Mouse (Mus musculus) liver, postnatal 0 days (tissue): Measurements from ENCODE around the gene Capn13. TPM values are rescaled to one million over a fixed set of nuclear protein-coding genes. Genes with fewer than 3 reads are reported as not detected.

ENCODE experiments used
- ATAC-seq: fragments of 200-750 bp; cut with Nextera tagmentation; 2 replicates; pipeline ENCODE4 v1.8.0; 2017; ENCODE audit warnings: mild to moderate bottlenecking, moderate library complexity
- DNase-seq: peaks from one replicate; pipeline ENCODE4 v3.0.0-alpha.2; 2016
- H3K27ac ChIP-seq: fragments of 300-500 bp; sonication (generic); 2 replicates; pipeline ENCODE4 v1.5.1; 2014; ENCODE audit warnings: antibody characterized with exemption, moderate library complexity, mild to moderate bottlenecking, low read depth
- H3K27me3 ChIP-seq: fragments of 300-500 bp; sonication (generic); 2 replicates; pipeline ENCODE4 v1.6.1; 2014; ENCODE audit warnings: low read length, control low read depth, mixed read lengths; ENCODE audit not compliant: insufficient read depth
- H3K36me3 ChIP-seq: fragments of 300-500 bp; sonication (generic); replicated peaks from 2 replicates; pipeline ENCODE4 v1.6.1; 2014; ENCODE audit warnings: mild to moderate bottlenecking, control low read depth, low read length, moderate library complexity, mixed read lengths; ENCODE audit not compliant: insufficient read depth
- H3K4me1 ChIP-seq: fragments of 300-500 bp; sonication (generic); 2 replicates; pipeline ENCODE4 v1.6.1; 2014; ENCODE audit warnings: antibody characterized with exemption, mild to moderate bottlenecking, control low read depth; ENCODE audit not compliant: insufficient read depth
- H3K4me2 ChIP-seq: fragments of 300-500 bp; sonication (generic); 2 replicates; pipeline ENCODE4 v1.6.1; 2014; ENCODE audit warnings: low read depth, mild to moderate bottlenecking, low read length, moderate library complexity, mixed read lengths
- H3K4me3 ChIP-seq: fragments of 300-500 bp; sonication (generic); 2 replicates; pipeline ENCODE4 v1.5.1; 2014; ENCODE audit warnings: low read depth, low read length
- H3K9ac ChIP-seq: fragments of 300-500 bp; sonication (generic); replicated peaks from 2 replicates; pipeline ENCODE4 v1.6.1; 2014; ENCODE audit warnings: mild to moderate bottlenecking, moderate library complexity
- H3K9me3 ChIP-seq: fragments of 300-500 bp; sonication (generic); 2 replicates; pipeline ENCODE4 v1.6.1; 2016; ENCODE audit warnings: mild to moderate bottlenecking, control low read depth, low read length, mixed read lengths
- CTCF ChIP-seq: sonication (generic); IDR thresholded peaks from 2 replicates; pipeline ENCODE4 v1.5.1; 2016; ENCODE audit warnings: antibody characterized with exemption, low read depth
- EP300 ChIP-seq: IDR thresholded peaks from 2 replicates; pipeline ENCODE4 v1.6.1; 2016; ENCODE audit warnings: antibody characterized with exemption, low read depth, mild to moderate bottlenecking
- WGBS: fragments of 180-500 bp; shearing (Covaris S2); extraction: QIAGEN DNeasy Blood & Tissue Kit; methylation state at CpG from one replicate; pipeline ENCODE4 v1.1.7; 2014; ENCODE audit not compliant: insufficient replicate concordance; 5-methylcytosine and 5-hydroxymethylcytosine counted together
- polyA plus RNA-seq: library from polyadenylated mRNA; unstranded; fragments of >200 nt; fragmentation: Nextera tagmentation; extraction: Ambion mirVana; gene quantifications from 2 replicates; pipeline ENCODE4 v1.2.1, GENCODE M21; 2015

Gene Capn13
- polyA plus RNA-seq, 1 experiment from 2014 or later = not detected

DNA sequence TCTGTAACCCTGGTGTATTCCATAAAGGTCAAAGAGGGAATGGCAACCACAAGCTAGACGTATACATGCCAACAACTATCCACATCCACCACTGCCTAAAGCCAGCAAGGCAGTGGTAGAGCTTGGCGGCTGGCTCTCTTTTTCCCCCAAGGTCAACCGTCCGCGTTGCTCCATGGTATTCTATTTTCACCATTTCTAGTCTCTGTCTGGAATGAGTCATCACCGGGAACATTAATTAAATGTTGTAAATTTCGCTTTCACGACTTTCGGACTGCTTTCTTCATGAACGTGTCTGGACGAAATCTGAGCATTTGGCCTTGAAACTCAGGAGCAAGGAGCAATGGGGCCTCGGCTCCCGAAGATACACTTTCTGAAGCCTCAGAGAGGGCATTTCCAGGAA, 85.9 kb downstream of the Capn13 start:
- WGBS = 85% methylated on average over 13 of the region's 13 CpGs
- H3K4me1 ChIP-seq = no peaks in the 10 kb centered on the region

DNA sequence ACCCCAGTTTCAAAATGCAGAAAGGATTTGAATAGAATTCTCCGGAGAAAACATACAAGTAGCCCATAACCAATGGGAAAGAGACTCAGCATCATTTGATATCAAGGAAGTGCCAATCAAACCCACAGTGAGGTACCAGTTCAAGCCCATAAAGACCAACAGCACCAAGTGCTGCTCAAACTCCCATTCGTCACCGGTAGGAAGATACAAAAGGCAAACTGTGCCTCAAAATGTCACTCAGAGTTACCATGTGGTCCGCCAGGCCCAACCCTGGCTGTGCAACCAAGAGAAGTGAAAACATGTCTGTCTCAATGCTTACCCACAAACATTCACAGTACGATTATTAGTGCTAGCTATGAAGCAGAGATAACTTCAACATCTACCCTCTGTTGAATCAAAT, 89.2 kb downstream of the Capn13 start:
- no peak overlapping the region for H3K4me2 ChIP-seq
- no peaks in the 10 kb centered on the region for H3K4me1 ChIP-seq
- H3K9me3 ChIP-seq = no peaks in the 10 kb centered on the region
- no peaks in the 10 kb centered on the region for H3K27me3 ChIP-seq
- H3K36me3 ChIP-seq = no peaks in the 10 kb centered on the region
- no peak for TF ChIP-seq CTCF
- no peak for TF ChIP-seq EP300
- H3K9ac ChIP-seq = no peak overlapping the region
- 78% methylated on average over 5 of the region's 5 CpGs for WGBS
- H3K27ac ChIP-seq = no peak overlapping the region
- no peak overlapping the region for H3K4me3 ChIP-seq
- no peak for DNase-seq
- ATAC-seq = no peak

More for the DNA sequence above, 85.9 kb downstream of the Capn13 start:
- no peak overlapping the region for H3K4me3 ChIP-seq
- no peaks in the 10 kb centered on the region for H3K36me3 ChIP-seq
- H3K27me3 ChIP-seq = no peaks in the 10 kb centered on the region
- no peaks in the 10 kb centered on the region for H3K9me3 ChIP-seq
- TF ChIP-seq EP300 (no peak), CTCF (no peak)
- ATAC-seq (no peak), DNase-seq (no peak)
- H3K9ac ChIP-seq = no peak overlapping the region
- H3K4me2 ChIP-seq = no peak overlapping the region
- no peak overlapping the region for H3K27ac ChIP-seq

DNA sequence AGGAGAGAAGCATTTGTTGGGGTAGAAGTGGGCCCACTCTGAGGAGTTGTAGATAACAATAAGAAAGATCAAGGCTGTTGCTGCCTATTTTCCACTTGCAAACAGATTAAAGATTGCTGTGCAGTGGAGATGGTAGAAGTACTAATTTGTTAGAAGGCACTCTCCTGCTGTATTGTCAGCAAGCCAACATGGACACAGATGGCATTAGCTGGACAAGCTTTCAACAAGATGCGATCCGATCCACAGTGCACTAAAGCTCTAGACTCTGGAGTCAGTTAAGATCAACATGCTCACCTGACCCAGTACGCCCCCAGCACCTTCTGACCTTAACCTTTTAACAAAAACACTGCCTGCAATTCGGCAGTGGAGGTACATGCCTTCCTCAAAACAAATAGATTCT, 92.0 kb downstream of the Capn13 start:
- TF ChIP-seq CTCF (no peak), EP300 (no peak)
- no peak for ATAC-seq
- WGBS = 74% methylated on average over 4 of the region's 4 CpGs

DNA sequence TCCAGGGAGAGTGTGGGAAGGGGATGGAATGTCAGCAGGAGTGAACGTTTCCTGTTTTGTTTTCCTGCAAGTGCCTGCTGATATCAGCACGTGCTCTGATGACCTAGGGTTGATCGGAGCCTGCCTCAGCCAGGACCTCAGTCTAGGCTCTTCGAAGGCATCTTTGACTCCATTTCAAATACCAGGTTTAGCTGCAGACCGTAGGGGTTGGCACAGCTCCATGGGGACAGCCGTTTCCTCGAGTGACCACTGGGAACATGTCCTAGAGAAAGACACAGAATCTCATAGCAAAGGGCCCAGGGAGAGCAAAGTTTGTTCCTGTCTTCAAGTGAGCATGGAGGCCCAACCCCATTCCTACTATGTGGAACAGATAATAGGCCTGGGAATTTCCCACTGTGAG, 94.0 kb downstream of the Capn13 start:
- TF ChIP-seq EP300 = no peak
- TF ChIP-seq CTCF = no peak
- Histone ChIP-seq H3K27ac (no peak overlapping the region), H3K9ac (no peak overlapping the region), H3K9me3 (no peaks in the 10 kb centered on the region), H3K4me1 (no peaks in the 10 kb centered on the region), H3K27me3 (peaks cover 8% of the 10 kb centered on the region), H3K36me3 (no peaks in the 10 kb centered on the region), H3K4me3 (no peak overlapping the region), H3K4me2 (no peak overlapping the region)
- ATAC-seq (no peak), DNase-seq (no peak)
- WGBS = 46% methylated on average over 7 of the region's 7 CpGs

More for the DNA sequence above, 92.0 kb downstream of the Capn13 start:
- Histone ChIP-seq H3K4me3 (no peak overlapping the region), H3K27me3 (peaks cover 3% of the 10 kb centered on the region; the same call in 1 of the 2 replicates), H3K9ac (no peak overlapping the region), H3K4me1 (no peaks in the 10 kb centered on the region), H3K4me2 (no peak overlapping the region), H3K36me3 (no peaks in the 10 kb centered on the region), H3K27ac (no peak overlapping the region), H3K9me3 (no peaks in the 10 kb centered on the region)
- no peak for DNase-seq

DNA sequence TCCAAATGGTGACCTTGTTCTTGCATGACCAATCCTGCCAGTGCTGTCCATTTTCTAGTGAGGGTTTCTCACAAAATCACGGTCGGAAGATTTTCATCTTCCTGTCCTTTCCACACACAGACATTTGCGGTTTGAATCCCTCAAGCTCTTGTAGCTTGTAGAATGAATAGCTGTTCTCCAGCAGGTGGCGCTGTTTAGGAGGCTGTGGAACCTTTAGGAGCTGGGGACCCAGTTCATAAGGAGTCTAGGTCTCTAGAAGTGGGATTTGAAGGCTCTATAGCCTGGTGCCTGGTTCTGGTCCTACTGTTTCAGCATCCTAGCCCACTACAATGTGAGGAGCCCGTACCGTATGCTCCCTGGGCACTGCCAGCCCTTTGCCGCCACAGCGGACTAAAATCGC, 95.0 kb downstream of the Capn13 start:
- no peak overlapping the region for H3K4me2 ChIP-seq
- H3K9me3 ChIP-seq = no peaks in the 10 kb centered on the region
- ATAC-seq (no peak), DNase-seq (peak; percentile 70)
- no peaks in the 10 kb centered on the region for H3K4me1 ChIP-seq
- H3K4me3 ChIP-seq = no peak overlapping the region
- no peaks in the 10 kb centered on the region for H3K36me3 ChIP-seq
- WGBS = 51% methylated on average over 9 of the region's 9 CpGs
- no peak for TF ChIP-seq EP300
- TF ChIP-seq CTCF = peak; percentile 81
- H3K27me3 ChIP-seq = peaks cover 8% of the 10 kb centered on the region
- no peak overlapping the region for H3K27ac ChIP-seq
- H3K9ac ChIP-seq = no peak overlapping the region

DNA sequence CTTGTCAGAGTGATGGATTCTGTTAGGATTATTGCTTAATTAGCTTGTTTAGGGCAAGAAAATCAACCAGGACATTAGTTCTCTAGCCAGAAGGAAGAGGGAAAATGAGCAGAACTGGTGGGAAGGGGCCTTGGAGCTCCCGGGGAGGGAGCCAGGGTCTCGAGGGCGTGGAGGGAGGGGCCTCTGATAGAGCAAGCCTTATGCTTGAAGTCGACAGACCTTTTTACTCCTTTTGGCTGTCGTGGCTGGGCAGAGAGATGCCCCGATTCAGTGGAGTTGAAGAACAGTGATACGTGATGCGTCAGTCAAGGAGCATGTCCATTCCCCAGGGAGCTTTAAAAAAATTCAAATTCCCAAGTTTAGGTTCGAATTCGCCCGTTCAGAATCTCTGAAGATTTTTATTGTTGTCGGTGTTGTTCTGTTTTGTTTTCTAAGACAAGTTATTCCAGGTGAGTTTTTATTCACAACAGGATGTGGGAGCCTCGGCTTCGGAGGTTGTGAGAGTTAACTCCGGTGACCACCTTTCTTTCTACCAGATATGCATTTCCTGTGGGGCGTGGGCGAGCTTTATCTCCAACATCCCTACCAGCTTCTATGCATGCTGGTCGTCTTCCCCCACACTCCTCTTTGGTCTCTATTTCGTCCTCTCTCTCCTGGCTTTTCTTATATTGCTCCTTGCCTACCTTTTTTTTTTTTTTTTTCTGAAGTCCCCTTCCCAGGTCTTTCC, 96.4 kb downstream of the Capn13 start:
- ATAC-seq = no peak
- no peak overlapping the region for H3K4me2 ChIP-seq
- no peak overlapping the region for H3K4me3 ChIP-seq
- H3K9me3 ChIP-seq = no peaks in the 10 kb centered on the region
- H3K4me1 ChIP-seq = no peaks in the 10 kb centered on the region
- no peak for DNase-seq
- no peak overlapping the region for H3K27ac ChIP-seq
- H3K27me3 ChIP-seq = peaks cover 8% of the 10 kb centered on the region
- no peaks in the 10 kb centered on the region for H3K36me3 ChIP-seq
- TF ChIP-seq CTCF (no peak), EP300 (no peak)
- WGBS = 39% methylated on average over 19 of the region's 19 CpGs
- no peak overlapping the region for H3K9ac ChIP-seq

DNA sequence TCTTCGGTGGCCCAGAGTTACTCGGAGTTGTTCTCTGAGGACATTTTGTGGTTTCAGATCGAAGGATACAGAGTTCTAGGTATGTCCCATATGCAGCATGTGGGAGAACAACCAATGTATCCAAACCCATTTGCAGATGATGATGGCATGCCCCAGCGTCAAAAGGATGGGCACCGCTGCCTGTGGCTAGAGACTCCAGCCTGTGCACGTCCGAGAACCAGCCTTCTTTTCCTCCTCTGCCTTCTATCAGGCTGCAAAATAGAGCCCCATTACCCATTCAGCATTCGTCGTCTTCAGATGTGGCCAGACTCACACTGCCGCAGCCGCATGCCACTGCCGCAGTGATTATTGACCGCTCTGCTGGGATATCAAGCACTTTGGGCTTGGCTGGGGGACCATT, 97.0 kb downstream of the Capn13 start:
- DNase-seq (no peak), ATAC-seq (no peak)
- H3K4me2 ChIP-seq = no peak overlapping the region
- no peaks in the 10 kb centered on the region for H3K4me1 ChIP-seq
- TF ChIP-seq CTCF (no peak), EP300 (no peak)
- H3K27me3 ChIP-seq = peaks cover 8% of the 10 kb centered on the region
- no peak overlapping the region for H3K4me3 ChIP-seq
- 61% methylated on average over 13 of the region's 13 CpGs for WGBS
- no peak overlapping the region for H3K27ac ChIP-seq
- no peaks in the 10 kb centered on the region for H3K36me3 ChIP-seq
- no peaks in the 10 kb centered on the region for H3K9me3 ChIP-seq
- H3K9ac ChIP-seq = no peak overlapping the region
